Mouse (Mus musculus) CH12.LX (cell line): ENCODE data around the gene St3gal3. TPM values are rescaled to one million over a fixed set of nuclear protein-coding genes. Genes with fewer than 3 reads are reported as not detected.

Experiments used
- DNase-seq: peaks from one replicate; pipeline ENCODE4 v3.0.0-alpha.2; 2013; ENCODE audit errors: extremely low read depth
- H3K27ac ChIP-seq: 2 replicates; pipeline ENCODE4 v1.5.1; 2012; ENCODE audit warnings: low read depth, mild to moderate bottlenecking, control low read depth, moderate library complexity; ENCODE audit not compliant: insufficient read depth
- H3K27me3 ChIP-seq: replicated peaks from 2 replicates; pipeline ENCODE3; 2012; ENCODE audit warnings: inconsistent platforms
- H3K36me3 ChIP-seq, 2 experiments: replicated peaks in 1 of 2; 2 replicates each; pipeline versions ENCODE3 to v1.6.1; 2012; ENCODE audit warnings: inconsistent platforms in 1 of 2, low read length in 1 of 2, mild to moderate bottlenecking in 1 of 2, mixed read lengths in 1 of 2, moderate library complexity in 1 of 2; ENCODE audit not compliant: control insufficient read depth in 1 of 2, insufficient read depth in 1 of 2
- H3K4me1 ChIP-seq, 2 experiments: 2 replicates each; pipeline ENCODE4 v1.6.1; 2012; ENCODE audit warnings: inconsistent platforms in 1 of 2, moderate library complexity in 1 of 2; ENCODE audit not compliant: insufficient read depth in 2 of 2, control insufficient read depth in 1 of 2
- H3K4me2 ChIP-seq: 2 replicates; pipeline ENCODE4 v1.6.1; 2012; ENCODE audit warnings: low read depth, mild to moderate bottlenecking, control low read depth; ENCODE audit not compliant: poor library complexity, insufficient read depth, severe bottlenecking
- H3K4me3 ChIP-seq, 3 experiments: fragments of 150-350 bp in 1 of 3; sonication (generic) in 1 of 3; replicated peaks in 1 of 3; 2 replicates each; pipeline versions ENCODE3 to v1.5.1; 2011 to 2012; ENCODE audit warnings: low read depth in 2 of 3, low read length in 2 of 3, mild to moderate bottlenecking in 2 of 3, moderate library complexity in 2 of 3, control low read depth in 1 of 3, improper control_type of control experiment in 1 of 3, inconsistent platforms in 1 of 3, mixed read lengths in 1 of 3; ENCODE audit not compliant: poor library complexity in 1 of 3
- H3K79me2 ChIP-seq: replicated peaks from 2 replicates; pipeline ENCODE4 v1.6.1; 2012; ENCODE audit warnings: mild to moderate bottlenecking, moderate library complexity; ENCODE audit not compliant: control insufficient read depth, poor library complexity, insufficient read depth, severe bottlenecking; ENCODE audit errors: extremely low read depth
- H3K9ac ChIP-seq: 2 replicates; pipeline ENCODE4 v1.6.1; 2012; ENCODE audit warnings: low read depth, mild to moderate bottlenecking, control low read depth, moderate library complexity; ENCODE audit not compliant: insufficient read depth
- H3K9me3 ChIP-seq: replicated peaks from 2 replicates; pipeline ENCODE3; 2012; ENCODE audit warnings: low read length, inconsistent platforms, mixed read lengths
- BHLHE40 ChIP-seq: IDR thresholded peaks from 2 replicates; pipeline ENCODE4 v1.6.1; 2011; ENCODE audit warnings: mild to moderate bottlenecking, low read depth, low read length, improper control_type of control experiment
- CHD2 ChIP-seq: IDR thresholded peaks from 2 replicates; pipeline ENCODE4 v1.6.1; 2011; ENCODE audit warnings: low read length, improper control_type of control experiment
- ETS1 ChIP-seq: conservative IDR thresholded peaks from 2 replicates; pipeline ENCODE4 v1.6.1; 2012; ENCODE audit warnings: low read depth, mild to moderate bottlenecking, inconsistent platforms, low read length, improper control_type of control experiment, moderate library complexity
- IRF4 ChIP-seq: IDR thresholded peaks from 2 replicates; pipeline ENCODE4 v1.6.1; 2014; ENCODE audit warnings: low read depth, mild to moderate bottlenecking, inconsistent platforms, low read length, improper control_type of control experiment
- KAT2A ChIP-seq: IDR thresholded peaks from 2 replicates; pipeline ENCODE4 v1.6.1; 2012; ENCODE audit warnings: low read length, improper control_type of control experiment, inconsistent platforms; ENCODE audit not compliant: insufficient replicate concordance
- MAX ChIP-seq: IDR thresholded peaks from 2 replicates; pipeline ENCODE4 v1.6.1; 2011; ENCODE audit warnings: low read length, improper control_type of control experiment
- MAZ ChIP-seq: IDR thresholded peaks from 2 replicates; pipeline ENCODE4 v1.6.1; 2012; ENCODE audit warnings: low read depth, mild to moderate bottlenecking, inconsistent platforms, low read length, improper control_type of control experiment, moderate library complexity
- MEF2A ChIP-seq: IDR thresholded peaks from 2 replicates; pipeline ENCODE4 v1.6.1; 2014; ENCODE audit warnings: low read depth, mild to moderate bottlenecking, inconsistent platforms, low read length, improper control_type of control experiment, borderline replicate concordance
- POLR2A ChIP-seq: IDR thresholded peaks from 2 replicates; pipeline ENCODE4 v1.6.1; 2011; ENCODE audit warnings: low read depth, mild to moderate bottlenecking, improper control_type of control experiment, low read length
- RAD21 ChIP-seq: IDR thresholded peaks from 2 replicates; pipeline ENCODE4 v1.6.1; 2011; ENCODE audit warnings: low read depth, mild to moderate bottlenecking, low read length, improper control_type of control experiment, moderate library complexity
- TCF12 ChIP-seq: IDR thresholded peaks from 2 replicates; pipeline ENCODE4 v1.6.1; 2014; ENCODE audit warnings: low read depth, mild to moderate bottlenecking, inconsistent platforms, low read length, improper control_type of control experiment
- UBTF ChIP-seq: IDR thresholded peaks from 2 replicates; pipeline ENCODE4 v1.6.1; 2012; ENCODE audit warnings: low read depth, mild to moderate bottlenecking, inconsistent platforms, low read length, improper control_type of control experiment, moderate library complexity
- USF1 ChIP-seq: IDR thresholded peaks from 2 replicates; pipeline ENCODE4 v1.6.1; 2014; ENCODE audit warnings: low read depth, mild to moderate bottlenecking, inconsistent platforms, low read length, improper control_type of control experiment
- USF2 ChIP-seq: conservative IDR thresholded peaks from 2 replicates; pipeline ENCODE4 v1.6.1; 2011; ENCODE audit warnings: low read depth, low read length, improper control_type of control experiment
- dilution Hi-C: fragments of 300-500 bp; cut with MboI; formaldehyde crosslinking; loops from 2 replicates; pipeline ENCODE4 v1.14.3; 2020; ENCODE audit warnings: low sequenced_read_pairs; ENCODE audit not compliant: extremely low pct_unique_long_range_greater_than_20kb, extremely low pct_ligation_motif_present
- in situ Hi-C: fragments of 300-500 bp; cut with MboI; formaldehyde crosslinking; loops from 3 replicates; pipeline ENCODE4 v1.14.3; 2019; ENCODE audit warnings: low sequenced_read_pairs, low pct_ligation_motif_present, low pct_unique_long_range_greater_than_20kb, mixed read lengths
- polyA plus RNA-seq: library from polyadenylated mRNA; unstranded; fragments of >175 nt; gene quantifications from 2 replicates; pipeline ENCODE4 v1.2.1, GENCODE M21; 2012; ENCODE audit warnings: low read depth; ENCODE audit not compliant: insufficient read length
- total RNA-seq, 2 experiments: library from RNA; depleted of rRNA; stranded (reverse); fragments of 300-350 nt in 1 of 2; fragments of >200 nt in 1 of 2; gene quantifications; 2 replicates each; pipeline ENCODE4 v1.2.3; 2012 to 2014

Gene St3gal3
- total and polyA plus RNA-seq, 3 experiments: 7.1 to 10.1 (median 8.2) TPM

GRCm38 (mm10) chr4:118070255-118071234 lies 64.2 kb downstream of the St3gal3 start:
- in situ Hi-C loops: no loop called here

GRCm38 (mm10) chr4:118061809-118062463 lies 72.8 kb downstream of the St3gal3 start:
- TF ChIP-seq MAX (peak; percentile 55; the same call in 1 of the 2 replicates), CHD2 (0 out of 2 replicates have a peak, but pooled peaks have one; percentile 39), IRF4 (peak; percentile 91), UBTF (no peak), POLR2A (no peak), BHLHE40 (peak; percentile 97), RAD21 (no peak), KAT2A (no peak), ETS1 (peak; percentile 81), USF1 (peak; percentile 29), TCF12 (peak; percentile 61), MEF2A (peak; percentile 46; the same call in 1 of the 2 replicates), USF2 (peak; percentile 39)
- TF ChIP-seq, all 38 proteins: peak for 9
- Histone ChIP-seq H3K4me1 (peaks cover 18 to 37% of the 10 kb centered on the region in 2 experiments), H3K4me2 (no peak overlapping the region), H3K79me2 (no peaks in the 10 kb centered on the region), H3K4me3 (peak overlapping the region in 1 of 3 experiments; percentile 12), H3K9me3 (no peaks in the 10 kb centered on the region), H3K36me3 (peaks cover 0 to 13% of the 10 kb centered on the region in 2 experiments), H3K9ac (no peak overlapping the region), H3K27me3 (no peaks in the 10 kb centered on the region), H3K27ac (no peak overlapping the region)
- dilution Hi-C loops (no loop called here), in situ Hi-C loops (loop anchor here (10.0 kb wide), 1 partner anchor 147 kb away; the partner anchor contains the start of gene Ipo13)
- DNase-seq: peak; percentile 33

More at GRCm38 (mm10) chr4:118070255-118071234, 64.2 kb downstream of the St3gal3 start:
- Histone ChIP-seq H3K4me3 (no peak overlapping the region), H3K9me3 (peaks cover 2% of the 10 kb centered on the region), H3K27me3 (no peaks in the 10 kb centered on the region), H3K27ac (no peak overlapping the region), H3K36me3 (peaks cover 0 to 4% of the 10 kb centered on the region in 2 experiments), H3K79me2 (no peaks in the 10 kb centered on the region), H3K4me2 (no peak overlapping the region), H3K9ac (no peak overlapping the region), H3K4me1 (peaks cover 0 to 10% of the 10 kb centered on the region in 2 experiments; a peak in 2 of 4 replicates)
- TF ChIP-seq UBTF: no peak
- peak; percentile 58 for TF ChIP-seq BHLHE40
- no peak for TF ChIP-seq MAX
- TF ChIP-seq MAZ: no peak
- TF ChIP-seq ETS1: 0 out of 2 replicates have a peak, but pooled peaks have one; percentile 13
- peak; percentile 12 for DNase-seq
- dilution Hi-C loops: no loop called here
